Mouse (Mus musculus) embryo, embryonic 10 days (tissue): Measurements from ENCODE around the gene Aff3.

ENCODE experiments used
- DNase-seq: peaks from one replicate; pipeline ENCODE4 v3.0.0-alpha.2; 2015; ENCODE audit warnings: low spot score

The Aff3 gene

DNA sequence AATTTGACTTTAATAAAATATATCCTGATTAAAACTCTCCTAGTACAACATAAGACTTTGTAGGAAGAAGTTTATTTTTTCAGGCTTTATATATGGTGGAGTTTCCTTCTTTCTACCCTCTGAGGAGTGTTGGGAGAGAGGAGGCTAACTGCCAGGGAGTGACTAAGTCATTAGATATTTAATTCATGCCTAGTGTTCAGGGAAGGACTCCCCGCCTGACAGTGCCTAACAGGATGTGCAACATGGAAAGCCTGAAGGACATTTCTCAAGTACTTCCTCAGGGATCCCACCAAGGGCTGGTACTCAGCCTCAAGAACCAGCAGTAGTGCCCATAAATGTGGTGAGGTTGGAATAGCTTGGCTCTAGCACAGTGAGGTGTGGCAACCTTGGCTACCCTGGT lies 378.2 kb downstream of the Aff3 start:
- DNase-seq = no peak

DNA sequence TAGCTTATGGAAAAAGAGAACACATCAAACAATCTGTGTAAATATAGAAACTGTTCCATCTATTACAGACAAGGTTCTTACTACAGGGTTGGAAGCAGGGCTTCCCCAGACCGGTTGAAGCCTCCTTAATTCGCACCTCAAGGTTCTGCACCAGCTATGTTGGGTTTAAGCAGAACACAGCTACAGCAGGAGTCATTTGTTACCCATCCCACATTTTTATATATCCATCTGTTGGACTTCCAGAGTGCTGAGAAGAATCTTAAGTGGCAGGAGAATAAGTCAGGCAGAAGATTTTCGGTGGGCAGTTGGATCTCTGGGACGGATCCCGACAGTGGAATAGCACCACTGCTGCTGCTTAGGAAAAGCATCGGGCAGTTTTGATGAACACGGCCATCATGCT lies 384.2 kb downstream of the Aff3 start:
- no peak for DNase-seq

DNA sequence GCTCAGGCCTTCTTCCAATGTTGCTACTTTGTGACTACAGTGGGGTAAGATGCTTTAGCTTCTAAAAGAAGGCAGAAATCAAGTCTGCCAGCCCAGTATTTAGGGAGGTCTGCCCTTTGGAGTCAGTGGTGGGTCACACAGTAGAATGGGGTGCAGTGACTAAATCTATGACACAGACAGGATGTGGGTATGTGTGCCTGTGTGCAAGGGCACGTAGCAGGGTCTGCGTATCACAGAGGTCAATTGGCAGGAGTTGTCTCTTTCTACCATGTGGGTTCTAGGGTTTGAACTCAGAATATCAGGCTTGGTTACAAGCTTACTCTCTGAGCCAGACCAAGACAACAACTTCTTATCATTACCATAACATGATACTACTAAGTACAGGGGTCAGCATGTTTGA lies 393.4 kb downstream of the Aff3 start:
- DNase-seq = no peak

DNA sequence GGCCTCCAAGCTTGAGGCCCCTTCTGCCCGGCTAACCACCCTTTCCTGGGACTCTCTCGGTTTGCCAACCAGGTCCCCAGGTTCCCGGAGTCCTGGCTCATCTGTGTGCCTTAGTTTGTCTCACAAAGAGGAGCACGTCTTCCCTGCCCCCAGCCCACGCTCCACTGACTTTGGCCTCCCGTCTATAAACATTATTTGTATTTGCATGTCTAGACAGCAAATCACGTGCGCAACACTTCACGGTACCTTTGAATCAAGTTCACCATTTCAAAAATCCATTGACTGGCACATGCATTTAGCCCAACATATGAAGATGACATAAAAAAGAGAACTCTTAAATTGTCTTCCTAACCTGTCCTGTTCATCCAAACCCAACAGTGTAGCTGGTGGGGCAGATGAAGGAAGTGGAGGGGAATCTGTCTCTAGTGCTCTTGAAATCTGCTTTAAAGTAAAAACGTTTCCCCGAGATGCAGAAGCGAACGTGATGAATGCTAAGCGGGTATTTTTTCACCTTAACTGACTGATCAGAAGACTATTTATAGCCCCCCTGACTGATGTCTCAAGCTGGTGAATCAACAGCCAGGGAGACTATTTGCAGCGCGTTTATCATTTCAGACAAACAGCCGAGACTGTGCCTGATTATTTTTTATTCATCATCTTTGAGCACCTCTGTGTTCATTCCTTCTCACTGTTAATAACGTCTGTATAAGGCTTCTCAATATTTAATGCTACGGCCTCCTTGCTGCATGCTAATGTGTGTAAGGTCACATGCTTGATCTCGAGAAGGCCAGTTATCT lies 396.3 kb downstream of the Aff3 start:
- DNase-seq = no peak

DNA sequence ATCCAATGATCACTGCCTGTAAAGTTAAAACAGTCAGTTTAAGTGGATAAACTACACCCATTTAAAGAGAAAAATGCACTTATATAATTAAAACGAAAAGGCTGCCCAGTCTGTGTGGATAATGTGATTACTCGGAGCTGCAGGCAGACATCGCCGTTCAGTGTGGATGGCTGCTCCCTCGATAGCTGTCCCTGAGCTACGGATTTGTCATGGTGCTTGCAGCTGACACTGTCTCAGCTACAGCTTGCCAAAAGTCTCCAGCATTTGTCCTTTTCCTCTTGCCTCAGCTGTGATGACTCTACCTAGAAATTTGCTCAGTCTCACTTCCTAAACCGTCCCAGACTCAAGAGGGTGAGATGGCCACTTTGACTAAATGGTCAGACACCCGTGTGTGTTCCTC lies 401.5 kb downstream of the Aff3 start:
- DNase-seq = no peak

DNA sequence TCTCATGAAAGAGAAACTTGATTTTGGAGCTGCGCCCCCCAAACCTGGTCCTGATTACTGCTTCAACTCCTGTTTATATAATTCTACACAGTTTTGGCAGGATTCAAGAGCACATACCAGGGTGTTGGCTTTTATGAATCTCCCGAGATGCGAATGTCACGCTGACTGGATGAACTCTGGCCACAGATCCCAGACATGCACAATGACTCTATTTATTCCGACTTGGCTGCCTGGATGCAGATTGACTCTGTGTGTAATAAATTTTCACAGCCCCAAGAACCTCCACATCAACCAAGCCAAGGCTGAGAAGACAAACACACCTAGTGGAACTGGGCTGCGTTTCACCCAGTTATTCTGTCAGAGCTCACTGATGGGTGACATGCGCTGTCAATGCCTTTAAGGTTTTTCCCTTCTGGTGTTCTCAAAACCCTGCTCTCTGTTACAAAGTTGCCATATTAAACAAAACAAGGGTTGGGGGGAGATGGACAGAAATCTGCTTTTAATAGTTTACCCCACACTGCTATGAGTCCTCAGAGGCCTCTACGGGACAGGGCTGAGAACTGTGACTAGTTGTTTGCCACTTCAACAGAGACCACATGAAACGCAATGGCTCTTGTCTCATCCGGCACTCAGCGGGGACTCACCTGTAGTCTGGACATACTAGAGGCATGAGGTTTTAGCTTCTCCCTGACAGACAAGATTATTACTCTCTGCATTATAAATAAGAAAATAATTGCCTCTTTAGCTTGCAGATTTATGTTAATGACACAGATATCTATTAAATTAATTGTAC lies 402.2 kb downstream of the Aff3 start:
- no peak for DNase-seq

DNA sequence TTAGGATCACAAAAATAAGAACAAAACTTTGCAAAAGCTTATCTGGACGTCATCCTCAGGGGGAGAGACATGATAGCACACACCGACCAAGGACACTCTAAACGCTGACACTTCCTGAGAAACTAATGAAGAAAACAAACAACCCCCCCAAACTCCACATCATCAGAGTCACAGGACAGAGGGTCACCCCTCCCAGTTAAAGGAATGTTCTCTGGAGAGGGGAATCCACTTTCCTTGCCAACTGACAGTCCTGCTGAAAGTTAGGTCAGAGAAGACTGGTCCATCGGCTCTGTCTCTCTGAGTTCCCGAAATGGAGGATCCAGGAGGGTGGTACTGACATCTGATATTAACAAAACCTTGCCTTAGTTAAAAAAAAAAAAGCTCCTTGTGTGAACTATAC lies 403.7 kb downstream of the Aff3 start:
- DNase-seq = no peak

DNA sequence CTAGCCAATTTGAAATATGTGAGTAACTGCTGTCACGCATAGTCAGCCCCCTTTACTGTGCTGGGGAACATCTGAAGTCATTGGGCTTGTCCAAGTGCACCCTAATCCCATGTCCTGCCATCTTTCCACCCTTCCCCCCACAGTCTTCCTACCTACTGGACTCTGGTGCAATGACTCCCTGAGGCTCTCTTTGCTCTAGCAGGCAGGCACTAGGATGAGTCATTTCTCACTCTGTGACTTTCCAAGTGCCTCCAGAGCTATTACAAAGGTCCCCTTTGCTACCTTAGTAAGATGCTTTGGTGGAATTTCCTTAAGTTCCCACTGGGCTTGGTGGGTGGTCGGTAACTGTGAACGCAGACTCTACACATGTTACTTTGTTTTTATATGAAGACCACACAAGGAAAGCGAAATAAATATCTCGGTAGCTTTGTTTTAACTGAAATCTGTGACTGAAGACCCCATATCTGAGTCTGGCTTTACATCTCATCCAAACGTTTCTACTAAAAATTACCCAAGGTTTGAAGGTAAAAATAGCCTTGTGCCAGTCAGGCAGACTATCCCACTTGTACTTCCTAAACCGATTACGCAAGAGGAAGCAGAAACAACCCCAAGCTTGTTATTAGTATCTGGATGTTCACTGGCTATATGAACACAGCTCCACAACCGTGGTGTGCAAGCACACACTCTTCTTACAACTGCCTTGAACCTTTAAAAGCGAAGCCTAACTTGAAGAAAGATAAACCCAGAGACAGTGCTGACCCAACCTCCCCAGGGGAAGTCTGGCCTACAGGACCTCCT lies 405.0 kb downstream of the Aff3 start:
- DNase-seq = no peak

DNA sequence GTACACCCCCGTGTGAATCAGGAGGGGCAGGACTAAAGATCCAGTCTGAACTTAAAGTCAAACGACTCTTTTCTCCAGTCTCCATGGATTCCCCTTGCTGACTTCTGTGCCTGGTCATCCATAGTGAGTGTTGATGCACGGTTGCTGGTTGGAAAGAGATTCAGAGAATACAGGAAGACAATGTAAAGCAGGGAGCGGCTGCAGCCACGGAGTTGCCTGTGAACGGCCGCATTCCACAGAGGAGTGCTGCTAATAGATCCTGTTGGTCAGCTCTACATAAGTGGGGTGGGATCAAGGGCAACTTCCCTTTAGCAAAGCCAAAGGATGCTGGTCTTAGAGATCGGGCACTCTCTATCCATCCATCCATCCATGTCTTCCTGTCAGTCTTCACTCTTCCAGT lies 410.3 kb downstream of the Aff3 start:
- DNase-seq = no peak

DNA sequence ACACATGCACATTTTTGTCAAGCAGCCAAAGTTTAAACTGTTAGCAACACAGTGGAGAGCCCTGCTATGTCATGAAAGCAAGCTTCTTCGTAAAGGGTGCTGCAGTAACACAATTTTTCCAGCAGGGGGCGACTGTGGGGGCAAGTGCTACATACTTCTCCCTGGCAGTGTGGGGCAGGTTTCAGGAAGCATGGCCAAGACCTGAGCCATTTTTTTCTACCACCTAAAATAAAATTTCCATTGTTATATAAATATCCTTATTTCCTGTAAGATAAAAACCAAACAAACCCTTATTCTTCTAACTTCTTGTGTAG lies 412.0 kb downstream of the Aff3 start:
- DNase-seq = no peak

DNA sequence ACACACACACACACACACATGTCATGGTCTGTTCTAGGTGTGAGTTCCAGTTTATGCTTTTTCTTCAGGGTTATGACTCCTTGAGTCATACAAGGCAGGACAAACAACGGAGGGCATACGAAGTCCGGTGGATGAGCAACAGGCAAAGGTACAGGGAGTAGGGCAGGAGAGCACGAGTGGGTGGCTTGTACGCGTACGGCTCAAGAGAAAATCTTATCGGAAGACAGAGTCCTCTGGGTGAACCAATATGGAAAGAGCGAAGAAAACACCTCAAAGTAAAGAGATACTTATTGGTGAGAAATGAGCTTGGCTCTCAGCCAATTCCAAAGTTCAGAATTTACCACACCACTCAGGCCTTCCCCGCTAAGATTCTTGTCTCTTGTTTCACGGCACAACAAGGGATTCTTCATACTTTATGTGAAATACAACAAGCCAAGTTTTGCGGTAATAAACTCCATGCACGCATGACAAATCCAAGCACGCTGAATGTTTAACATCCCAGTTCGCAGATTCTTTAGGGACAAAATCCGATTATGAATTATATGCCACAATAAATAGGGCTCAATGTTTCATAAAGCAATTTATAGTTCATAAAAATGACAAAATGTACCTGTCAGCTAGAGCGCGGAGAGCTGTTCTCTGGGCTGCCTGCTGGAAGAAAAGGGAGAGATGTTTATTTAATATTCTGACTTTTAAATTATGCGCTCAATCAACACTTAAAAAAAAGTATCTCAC lies 412.6 kb downstream of the Aff3 start:
- no peak for DNase-seq

DNA sequence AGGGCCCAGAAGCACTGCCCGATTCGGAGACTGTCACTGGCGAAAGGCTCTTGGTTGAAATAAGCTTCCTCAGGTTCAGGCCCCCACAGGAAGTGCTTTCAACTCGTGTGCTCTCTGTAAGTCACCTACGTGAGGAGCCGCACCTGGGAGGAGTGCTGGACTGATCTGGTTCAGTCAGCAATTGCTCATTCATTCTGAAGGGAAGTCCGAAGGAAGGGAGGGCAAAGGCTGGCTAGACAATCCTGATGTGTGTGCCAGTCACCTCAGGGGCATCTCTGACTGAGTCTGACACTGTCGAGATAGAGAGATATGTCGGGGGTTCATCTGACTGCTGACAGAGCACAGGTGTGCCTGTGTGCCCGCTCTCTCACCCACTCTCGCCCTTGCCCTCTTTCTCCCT lies 413.3 kb downstream of the Aff3 start:
- DNase-seq = no peak

DNA sequence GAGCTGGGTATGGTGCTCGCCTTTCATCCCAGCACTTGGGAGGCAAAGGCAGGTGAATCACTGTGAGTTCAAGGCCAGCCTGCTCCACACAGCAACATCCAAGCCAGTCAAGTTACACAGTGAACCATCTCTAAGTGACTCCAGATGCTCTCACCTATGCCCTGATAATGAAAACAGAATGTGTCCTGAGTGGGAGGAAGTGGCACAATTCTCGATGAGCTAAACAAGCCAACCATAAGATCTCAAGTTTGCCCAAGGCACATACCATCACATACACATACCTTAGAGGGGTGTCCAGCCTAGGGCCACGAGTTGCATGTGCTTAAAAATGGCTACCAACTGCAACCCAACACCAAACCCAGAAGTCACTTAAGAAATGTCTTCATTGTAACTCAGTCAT lies 414.5 kb downstream of the Aff3 start:
- DNase-seq = no peak

DNA sequence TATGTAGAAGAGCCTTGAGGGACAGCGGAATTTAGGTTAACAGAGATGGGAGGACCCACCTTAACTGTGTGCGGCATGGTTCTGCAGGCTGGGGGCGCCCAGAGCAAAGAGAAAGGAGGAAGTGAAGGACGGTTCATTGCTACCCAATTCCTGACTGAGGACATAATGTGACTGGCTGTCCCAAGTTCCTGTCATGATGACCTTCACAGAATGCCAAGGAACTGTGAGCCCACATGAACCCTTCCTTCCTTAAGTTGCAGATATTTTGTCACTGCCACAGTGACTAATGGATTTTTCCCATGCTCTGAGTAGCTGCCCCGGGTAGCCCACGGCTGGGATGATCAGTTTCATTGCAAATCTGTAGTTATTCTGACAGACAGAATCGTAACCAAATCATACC lies 415.2 kb downstream of the Aff3 start:
- no peak for DNase-seq

DNA sequence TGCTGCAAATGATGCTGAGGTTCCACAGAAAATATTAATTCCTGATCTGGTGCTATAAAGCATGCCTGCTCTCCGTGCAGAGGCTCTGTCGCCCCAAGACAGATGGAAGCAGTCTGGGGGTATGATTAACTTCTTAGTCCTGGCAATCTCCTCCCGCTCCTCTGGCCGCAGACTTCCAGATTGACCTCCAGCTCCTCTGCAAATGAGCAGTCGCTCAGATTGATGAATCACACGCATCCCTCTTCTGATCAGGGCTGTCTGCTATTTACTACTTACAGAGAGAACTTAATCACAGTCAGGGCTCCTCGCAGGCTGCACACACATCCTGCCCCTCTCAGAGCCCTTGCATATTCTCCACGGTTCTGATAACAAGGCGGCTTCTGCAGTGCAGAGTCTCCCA lies 416.7 kb downstream of the Aff3 start:
- peak; percentile 74 for DNase-seq

DNA sequence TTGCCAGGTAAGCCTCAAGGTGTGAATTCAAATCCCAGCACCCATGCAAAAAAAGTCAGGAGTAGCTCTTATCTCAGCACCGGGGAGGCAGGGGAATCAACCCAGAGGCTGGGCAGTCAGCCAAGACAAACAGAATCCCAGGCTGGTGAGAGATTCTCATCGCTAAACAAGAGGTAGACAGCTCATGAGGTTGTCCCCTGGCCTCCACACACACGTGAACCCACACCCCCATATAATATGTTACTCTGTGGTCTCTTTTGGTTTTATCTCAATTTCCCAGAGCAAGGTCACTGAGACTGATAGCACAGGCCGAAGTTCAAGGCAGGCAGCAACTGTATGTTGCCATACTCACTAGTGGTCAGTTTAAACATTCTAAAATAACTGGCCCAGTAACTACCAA lies 422.2 kb downstream of the Aff3 start:
- DNase-seq = no peak

DNA sequence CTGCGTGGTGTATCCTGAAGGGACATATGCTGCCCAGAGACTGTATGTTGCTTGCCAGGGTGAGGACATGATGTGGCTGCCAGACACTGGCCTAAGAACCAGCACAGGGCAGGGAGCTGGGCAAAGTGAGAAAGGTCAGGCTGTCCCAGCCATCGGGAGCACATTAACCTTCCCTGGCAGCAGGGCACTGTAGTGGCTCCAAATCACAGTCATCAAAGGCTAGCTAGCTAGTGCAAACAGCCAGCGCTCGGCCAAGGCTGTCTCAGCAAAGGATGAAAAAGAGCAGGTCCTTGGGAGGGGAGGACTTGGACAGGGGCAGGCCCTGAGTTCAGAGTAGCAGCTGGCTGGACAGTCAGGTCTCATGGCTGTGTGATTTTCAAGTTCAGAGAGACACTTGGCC lies 423.0 kb downstream of the Aff3 start:
- DNase-seq = no peak

DNA sequence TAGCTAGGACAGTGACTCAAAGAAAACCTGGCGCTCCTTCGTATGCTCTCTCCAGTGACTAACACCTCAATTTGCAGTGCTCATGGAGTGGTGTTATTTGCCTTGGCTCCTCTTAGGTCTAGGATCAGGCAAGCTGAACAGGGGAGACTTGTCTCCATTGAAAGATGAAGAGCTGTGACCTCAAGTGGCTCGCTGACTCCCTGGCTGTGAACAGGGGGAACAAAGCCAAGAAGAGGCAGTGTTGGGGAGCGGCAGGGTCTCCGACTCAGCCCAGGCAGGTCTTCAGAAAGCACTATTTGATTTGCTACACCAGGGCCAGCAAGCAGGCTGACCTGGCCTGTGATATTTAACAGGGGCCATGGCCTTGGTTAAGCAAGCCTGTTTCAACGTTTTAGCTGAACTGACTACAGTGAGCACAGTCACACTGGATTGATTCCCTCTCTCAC lies 423.5 kb downstream of the Aff3 start:
- DNase-seq = no peak

DNA sequence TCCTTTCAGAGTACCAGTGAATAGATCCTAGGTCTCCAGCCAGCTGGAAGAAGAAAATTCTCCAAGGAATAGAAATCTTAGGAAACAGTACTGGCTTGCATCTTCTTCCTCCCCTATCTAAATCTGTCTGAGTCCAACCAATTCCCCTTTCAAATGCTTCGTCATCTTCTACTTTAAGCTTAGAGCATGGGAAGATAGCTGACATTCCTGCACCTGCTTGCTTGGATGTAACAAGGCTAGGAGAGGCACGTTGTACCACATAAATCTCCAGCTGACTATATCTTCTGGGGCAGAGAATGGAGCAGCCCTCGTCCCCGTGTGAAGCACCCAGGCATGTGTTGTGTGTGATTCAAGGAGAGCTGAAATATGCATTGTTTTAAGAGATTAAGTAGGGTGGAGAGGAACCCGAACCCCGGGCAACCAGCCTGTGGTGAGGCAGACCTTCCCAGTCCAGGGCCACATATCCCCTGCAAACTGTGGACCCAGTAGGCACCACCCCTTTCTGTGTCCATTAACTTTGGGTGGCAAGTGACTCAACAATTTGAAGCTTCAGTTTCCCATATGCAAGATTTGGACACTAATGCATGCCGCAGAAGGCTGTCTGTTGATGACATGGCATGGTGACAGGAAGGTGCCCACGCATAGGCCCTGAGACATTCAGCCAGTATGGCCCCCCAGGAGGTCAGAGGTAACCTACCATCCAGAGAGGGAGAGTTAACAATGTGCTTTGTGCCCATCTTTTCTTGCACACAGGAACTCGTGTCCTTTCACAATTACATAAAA lies 424.1 kb downstream of the Aff3 start:
- DNase-seq = no peak

DNA sequence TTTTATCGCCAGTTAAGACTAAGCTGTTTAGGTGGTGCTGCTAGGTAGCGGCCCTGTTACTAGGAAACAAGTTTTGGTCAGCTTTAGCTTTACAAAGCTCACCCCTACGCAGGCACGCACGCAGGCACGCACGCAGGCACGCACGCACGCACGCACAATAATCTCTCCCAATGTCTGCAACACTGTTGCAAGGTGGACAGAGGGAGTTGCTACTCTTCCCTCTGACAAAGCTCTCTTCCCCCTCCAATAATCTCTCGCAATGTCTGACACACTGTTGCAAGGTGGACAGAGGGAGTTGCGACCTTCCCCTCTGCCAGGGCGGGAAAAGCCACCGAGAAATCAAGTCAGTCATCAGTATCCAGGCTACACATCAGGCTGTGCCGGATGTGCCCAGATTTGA lies 425.2 kb downstream of the Aff3 start:
- DNase-seq = no peak

DNA sequence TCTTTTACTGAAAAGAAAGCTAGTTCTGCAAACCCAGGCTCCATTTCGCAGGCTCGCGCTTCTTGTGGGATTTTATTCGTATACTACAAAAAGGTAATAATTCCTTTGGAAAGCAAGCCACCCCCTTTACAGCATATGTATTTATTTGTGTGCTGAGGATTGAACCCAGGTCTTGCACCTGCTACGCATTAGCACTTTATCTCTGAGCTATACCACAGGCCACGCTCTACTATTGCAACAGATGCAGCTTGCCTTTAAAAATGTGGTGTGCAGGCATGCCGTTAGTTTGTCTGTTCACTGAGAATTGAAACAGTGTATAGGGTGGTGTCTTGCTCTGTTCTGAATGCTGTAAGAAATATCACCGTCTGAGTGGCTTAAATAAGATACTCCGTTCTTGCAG lies 426.9 kb downstream of the Aff3 start:
- no peak for DNase-seq
